Mouse (Mus musculus) kidney, postnatal 36 days (tissue): ENCODE data around the gene Btrc.

Experiments
- DNase-seq, 2 experiments: peaks; one replicate each; pipeline ENCODE4 v3.0.0; 2021 to 2022; ENCODE audit warnings: mixed read lengths in 2 of 2

Gene Btrc

GRCm38 (mm10) chr19:45475928-45476553 lies 112.5 kb downstream of the Btrc start:
- DNase-seq, result no peak

- DNase-seq, result no peak
Measured at GRCm38 (mm10) chr19:45479548-45479947, 116.0 kb downstream of the Btrc start.

GRCm38 (mm10) chr19:45480490-45480889 lies 117.0 kb downstream of the Btrc start:
- DNase-seq, result no peak

GRCm38 (mm10) chr19:45480951-45481350 lies 117.4 kb downstream of the Btrc start:
- DNase-seq, result no peak

GRCm38 (mm10) chr19:45483470-45483869 lies 119.9 kb downstream of the Btrc start:
- DNase-seq, result no peak

GRCm38 (mm10) chr19:45486206-45486991 lies 122.9 kb downstream of the Btrc start:
- no peak for DNase-seq

- DNase-seq, result no peak
Measured at GRCm38 (mm10) chr19:45486992-45487387, 123.5 kb downstream of the Btrc start.

GRCm38 (mm10) chr19:45489961-45490360 lies 126.4 kb downstream of the Btrc start:
- DNase-seq, result no peak

GRCm38 (mm10) chr19:45491246-45491645 lies 127.7 kb downstream of the Btrc start:
- DNase-seq, result no peak

- DNase-seq, result no peak
Measured at GRCm38 (mm10) chr19:45494121-45494775, 130.7 kb downstream of the Btrc start.

GRCm38 (mm10) chr19:45505446-45505845 lies 141.9 kb downstream of the Btrc start:
- DNase-seq, result no peak

GRCm38 (mm10) chr19:45507531-45507930 lies 144.0 kb downstream of the Btrc start:
- no peak for DNase-seq

GRCm38 (mm10) chr19:45510680-45511079 lies 147.1 kb downstream of the Btrc start:
- no peak for DNase-seq

- no peak for DNase-seq
Measured at GRCm38 (mm10) chr19:45511406-45511805, 147.9 kb downstream of the Btrc start.

- no peak for DNase-seq
Measured at GRCm38 (mm10) chr19:45515341-45515740, 151.8 kb downstream of the Btrc start.

- no peak for DNase-seq
Measured at GRCm38 (mm10) chr19:45516264-45516663, 152.7 kb downstream of the Btrc start.

- DNase-seq, result no peak
Measured at GRCm38 (mm10) chr19:45527382-45527781, 163.8 kb downstream of the Btrc start.

GRCm38 (mm10) chr19:45527931-45528534 lies 164.5 kb downstream of the Btrc start:
- DNase-seq, result no peak

GRCm38 (mm10) chr19:45529294-45529693 lies 165.8 kb downstream of the Btrc start:
- DNase-seq, result no peak

- no peak for DNase-seq
Measured at GRCm38 (mm10) chr19:45530200-45530995, 166.9 kb downstream of the Btrc start.

- no peak for DNase-seq
Measured at GRCm38 (mm10) chr19:45531554-45531953, 168.0 kb downstream of the Btrc start.

- DNase-seq, result no peak
Measured at GRCm38 (mm10) chr19:45533617-45534016, 170.1 kb downstream of the Btrc start.
